In the genomic region with DNA sequence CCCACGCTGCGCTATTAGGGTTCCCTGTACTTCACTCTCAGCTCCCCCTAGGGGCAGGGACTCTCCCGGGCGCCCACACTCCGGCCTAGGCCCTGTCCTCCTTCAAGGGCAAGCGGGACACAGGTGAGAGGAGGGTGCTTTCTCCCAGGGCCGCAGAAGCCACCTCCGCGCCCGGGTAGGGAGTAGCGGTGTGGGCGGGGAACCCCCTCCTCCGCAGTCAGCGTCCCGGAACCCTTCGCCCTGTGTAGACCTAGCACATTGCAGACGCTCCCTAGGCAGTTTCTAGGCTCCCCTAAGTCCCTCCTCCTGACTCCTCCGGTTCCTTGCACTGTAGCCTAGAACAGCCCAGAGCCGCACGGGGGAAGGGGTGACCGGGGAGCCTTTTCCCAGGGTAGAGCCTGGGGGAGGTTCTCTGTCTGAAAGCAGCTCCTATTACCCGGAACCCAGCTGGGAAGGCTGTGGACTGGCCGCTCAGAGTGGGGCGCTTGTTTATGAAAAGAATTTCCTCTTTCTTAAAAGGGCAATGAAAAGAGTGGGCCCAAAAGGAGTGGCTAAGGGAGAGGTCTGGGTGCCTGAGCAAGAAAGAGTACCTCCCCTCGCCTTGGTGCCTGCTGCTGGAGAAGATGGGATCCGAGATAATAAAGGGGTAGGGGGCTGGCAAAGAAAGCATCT, we compare ENCODE assay signal across 8 mouse cellular contexts. TPM values are rescaled to one million over a fixed set of nuclear protein-coding genes. Genes with fewer than 3 reads are reported as not detected.
DNase-seq lines count a peak whose midpoint lies in the region; ATAC-seq and TF ChIP-seq lines count a peak whose summit lies in the region.

No protein-coding gene starts in this region.

- peak; percentile 85 for ATAC-seq in cerebellum, adult (ENCODE audit: insufficient number of reproducible peaks, low FRiP score, low TSS enrichment)
- peak; percentile 93 for ATAC-seq in forebrain, embryonic 13.5 days
- ATAC-seq in neural tube, embryonic 15.5 days (ENCODE audit: low FRiP score): peak; percentile 88

- DNase-seq in heart, postnatal 10 days: peak; percentile 98
- peak; percentile 94 for DNase-seq in layer of hippocampus, adult 11-12 months (ENCODE audit: low spot score)
- peak; percentile 95 to 96 for DNase-seq in lung, adult 18-20 months
- peak; percentile 96 for DNase-seq in testis, postnatal 14 days (ENCODE audit: low spot score)

- H3K27me3 ChIP-seq in ES-Bruce4 (ENCODE audit: control insufficient read depth, insufficient read depth, low read length, poor library complexity, severe bottlenecking): no peaks in the 10 kb centered on the region
- H3K27me3 ChIP-seq in forebrain, embryonic 13.5 days: peaks cover 15% of the 10 kb centered on the region; the same call in 1 of the 2 replicates
- peaks cover 9% of the 10 kb centered on the region for H3K27me3 ChIP-seq in neural tube, embryonic 15.5 days (replicated peaks)

- intact Hi-C loops in heart, postnatal 10 days (cut with DNase I): loop anchor here (2.0 kb wide), 2 partner anchors 18 to 74 kb away; no protein-coding TSS in a partner anchor

- no peaks in the 10 kb centered on the region for H3K9me3 ChIP-seq in ES-Bruce4 (replicated peaks; ENCODE audit: control insufficient read depth, insufficient read depth, low read length, poor library complexity, severe bottlenecking)
- no peaks in the 10 kb centered on the region for H3K9me3 ChIP-seq in forebrain, embryonic 13.5 days (replicated peaks)
- no peaks in the 10 kb centered on the region for H3K9me3 ChIP-seq in neural tube, embryonic 15.5 days (replicated peaks)

- H3K4me1 ChIP-seq in ES-Bruce4 (ENCODE audit: control insufficient read depth, insufficient read depth, low read length): peaks cover 8% of the 10 kb centered on the region
- H3K4me1 ChIP-seq in forebrain, embryonic 13.5 days: peaks cover 22% of the 10 kb centered on the region
- peaks cover 27% of the 10 kb centered on the region for H3K4me1 ChIP-seq in neural tube, embryonic 15.5 days

- TF ChIP-seq CTCF in ES-Bruce4 (IDR thresholded peaks at IDR 0.05; ENCODE audit: low read depth, low read length): peak; percentile 53

- peak overlapping the region; percentile 72 for H3K4me2 ChIP-seq in forebrain, embryonic 13.5 days
- peak overlapping the region; percentile 83 for H3K4me2 ChIP-seq in neural tube, embryonic 15.5 days

- H3K36me3 ChIP-seq in ES-Bruce4 (ENCODE audit: control insufficient read depth, insufficient read depth, low read length, poor library complexity, severe bottlenecking): no peaks in the 10 kb centered on the region
- no peaks in the 10 kb centered on the region for H3K36me3 ChIP-seq in forebrain, embryonic 13.5 days (ENCODE audit: poor library complexity, severe bottlenecking)
- H3K36me3 ChIP-seq in neural tube, embryonic 15.5 days: no peaks in the 10 kb centered on the region

- peak overlapping the region; percentile 54 for H3K4me3 ChIP-seq in ES-Bruce4 (ENCODE audit: low read depth, low read length)
- H3K4me3 ChIP-seq in forebrain, embryonic 13.5 days: peak overlapping the region; percentile 69
- peak overlapping the region; percentile 60 for H3K4me3 ChIP-seq in neural tube, embryonic 15.5 days (replicated peaks)

- peak; percentile 85 for TF ChIP-seq EP300 in ES-Bruce4 (IDR thresholded peaks at IDR 0.05; ENCODE audit: insufficient read depth, low read depth, low read length)

- under 1% methylated on average over 24 of the region's 26 CpGs for WGBS in forebrain, embryonic 13.5 days
- under 1% methylated on average over 26 of the region's 26 CpGs for WGBS in neural tube, embryonic 15.5 days

- TF ChIP-seq POLR2A in ES-Bruce4 (IDR thresholded peaks at IDR 0.05; ENCODE audit: insufficient read depth, low read length): peak; percentile 23

- H3K9ac ChIP-seq in ES-Bruce4 (ENCODE audit: low read depth, poor library complexity, severe bottlenecking): peak overlapping the region; percentile 49
- H3K9ac ChIP-seq in forebrain, embryonic 13.5 days: peak overlapping the region; percentile 77
- peak overlapping the region; percentile 65 for H3K9ac ChIP-seq in neural tube, embryonic 15.5 days (replicated peaks)

- H3K27ac ChIP-seq in ES-Bruce4 (ENCODE audit: insufficient read depth, low read length): peak overlapping the region; percentile 70
- peak overlapping the region; percentile 93 for H3K27ac ChIP-seq in forebrain, embryonic 13.5 days
- H3K27ac ChIP-seq in neural tube, embryonic 15.5 days (replicated peaks): peak overlapping the region; percentile 93

RNA-seq across cellular contexts. Expression of a gene that starts 4.5 kb away (rescaled TPM):
- polyA plus RNA-seq in ES-Bruce4 (2011; ENCODE audit: insufficient read depth, insufficient read length, low read depth, missing spikeins): 28.6 and 33.6 TPM in 2 replicates
- 23.6 and 26.6 TPM in 2 replicates for polyA plus RNA-seq in forebrain, embryonic 13.5 days (2015; fragmentation: Nextera tagmentation; extraction: Ambion mirVana)
- total RNA-seq in heart, postnatal 10 days (2021): 100 to 1,000 TPM; 117 to 122 TPM
- 16.8 and 30.2 TPM in 2 replicates for polyA plus RNA-seq in neural tube, embryonic 15.5 days (2015; fragmentation: Nextera tagmentation; extraction: Ambion mirVana)

RNA-seq across cellular contexts. Expression of a gene that starts 11.9 kb away (rescaled TPM):
- polyA plus RNA-seq in ES-Bruce4 (2011; ENCODE audit: insufficient read depth, insufficient read length, low read depth, missing spikeins): 0.94 and 1.5 TPM in 2 replicates
- 1.1 and 1.9 TPM in 2 replicates for polyA plus RNA-seq in forebrain, embryonic 13.5 days (2015; fragmentation: Nextera tagmentation; extraction: Ambion mirVana)
- total RNA-seq in heart, postnatal 10 days (2021): 1 to 10 TPM; 1.2 to 3.7 TPM
- polyA plus RNA-seq in neural tube, embryonic 15.5 days (2015; fragmentation: Nextera tagmentation; extraction: Ambion mirVana): 2.3 and 3.5 TPM in 2 replicates

RNA-seq across cellular contexts. Expression of a gene that starts 22.3 kb away (rescaled TPM):
- 0.61 TPM in 2 replicates for polyA plus RNA-seq in ES-Bruce4 (2011; ENCODE audit: insufficient read depth, insufficient read length, low read depth, missing spikeins)
- 0.18 and 0.28 TPM in 2 replicates for polyA plus RNA-seq in forebrain, embryonic 13.5 days (2015; fragmentation: Nextera tagmentation; extraction: Ambion mirVana)
- total RNA-seq in heart, postnatal 10 days (2021): 1 to 10 TPM; 1.1 to 1.2 TPM
- 0.33 and 5.9 TPM in 2 replicates for polyA plus RNA-seq in neural tube, embryonic 15.5 days (2015; fragmentation: Nextera tagmentation; extraction: Ambion mirVana)

RNA-seq across cellular contexts. Expression of a gene that starts 24.9 kb away (rescaled TPM):
- 0.75 TPM in 1 of 2 replicates, not detected in the other for polyA plus RNA-seq in ES-Bruce4 (2011; ENCODE audit: insufficient read depth, insufficient read length, low read depth, missing spikeins)
- polyA plus RNA-seq in forebrain, embryonic 13.5 days (2015; fragmentation: Nextera tagmentation; extraction: Ambion mirVana): 0.45 and 0.79 TPM in 2 replicates
- under 1 TPM; 0.29 to 0.45 TPM for total RNA-seq in heart, postnatal 10 days (2021)
- 1.1 and 1.4 TPM in 2 replicates for polyA plus RNA-seq in neural tube, embryonic 15.5 days (2015; fragmentation: Nextera tagmentation; extraction: Ambion mirVana)

Comparison
In these comparisons a context has a peak if more than half of its experiments do, and no peak if none do; other contexts are left out.
1. Peak in every context shown above with its lines: DNase-seq, ATAC-seq, H3K4me3 ChIP-seq and H3K27ac ChIP-seq.